17 mouse cellular contexts compared by ENCODE assay signal in the genomic region with DNA sequence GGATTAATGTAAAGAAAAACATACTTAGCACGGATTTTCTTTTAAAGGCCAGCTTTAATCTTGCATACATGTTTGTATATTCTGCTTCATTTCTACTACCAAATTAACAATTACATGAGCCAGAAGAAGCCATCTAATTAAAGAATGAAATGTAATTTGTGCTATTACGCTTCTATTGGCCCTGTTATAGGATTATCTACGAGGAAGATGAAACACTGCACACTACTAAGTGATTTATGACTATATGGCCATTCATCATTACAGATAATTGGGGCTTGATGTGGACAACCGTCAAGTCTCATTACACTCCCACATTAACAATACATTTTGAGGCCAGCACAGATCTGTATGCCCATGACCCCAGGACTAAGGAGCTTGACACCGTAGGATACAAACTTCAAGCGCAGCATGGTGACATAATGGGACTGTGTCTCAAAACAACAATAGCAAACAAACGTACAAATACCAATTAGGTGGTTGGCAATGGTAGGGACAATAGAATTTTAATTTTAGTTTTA.
"Had no signal": no experiment of that assay in that cellular context is flagged by ENCODE, and none has a peak within 500 bp of the region (broad histone marks: within the 10 kb centered on the region; RNA-seq: fewer than 3 reads in every experiment).

No protein-coding gene starts in this region.

- H3K9ac ChIP-seq: lung, embryonic 14.5 days; midbrain, embryonic 12.5 days; neural tube, embryonic 13.5 days; neural tube, embryonic 15.5 days; stomach, embryonic 15.5 days had no signal

- H3K27ac ChIP-seq: midbrain, embryonic 10.5 days; midbrain, embryonic 12.5 days; neural tube, embryonic 13.5 days; neural tube, embryonic 15.5 days; stomach, embryonic 15.5 days; stomach, postnatal 0 days had no signal

- H3K4me2 ChIP-seq: lung, embryonic 14.5 days; midbrain, embryonic 12.5 days; neural tube, embryonic 13.5 days; neural tube, embryonic 15.5 days; stomach, embryonic 15.5 days had no signal

- H3K9me3 ChIP-seq: midbrain, embryonic 10.5 days; midbrain, embryonic 12.5 days; neural tube, embryonic 13.5 days; neural tube, embryonic 15.5 days; stomach, embryonic 15.5 days had no signal

- H3K4me3 ChIP-seq: midbrain, embryonic 10.5 days; midbrain, embryonic 12.5 days; myocyte; neural tube, embryonic 13.5 days; neural tube, embryonic 15.5 days; stomach, embryonic 15.5 days had no signal

- H3K27me3 ChIP-seq: midbrain, embryonic 12.5 days; neural tube, embryonic 13.5 days; neural tube, embryonic 15.5 days; stomach, embryonic 15.5 days had no signal

- ATAC-seq: midbrain, embryonic 16.5 days had no signal

- DNase-seq: lung, adult 18-20 months; lung, embryonic 14.5 days; lung, postnatal 10 days; lung, postnatal 4 days; midbrain, embryonic 14.5 days; right cerebral cortex, postnatal 14 days; thymus, adult 2 months; thymus, postnatal 25 days; thymus, postnatal 4 days had no signal

- H3K4me1 ChIP-seq: midbrain, embryonic 10.5 days; midbrain, embryonic 12.5 days; neural tube, embryonic 13.5 days; neural tube, embryonic 15.5 days; stomach, embryonic 15.5 days had no signal

- H3K36me3 ChIP-seq: midbrain, embryonic 10.5 days; midbrain, embryonic 12.5 days; neural tube, embryonic 13.5 days; neural tube, embryonic 15.5 days; stomach, embryonic 15.5 days had no signal
